Mouse (Mus musculus): ENCODE data around the gene Olfr91.

DNA sequence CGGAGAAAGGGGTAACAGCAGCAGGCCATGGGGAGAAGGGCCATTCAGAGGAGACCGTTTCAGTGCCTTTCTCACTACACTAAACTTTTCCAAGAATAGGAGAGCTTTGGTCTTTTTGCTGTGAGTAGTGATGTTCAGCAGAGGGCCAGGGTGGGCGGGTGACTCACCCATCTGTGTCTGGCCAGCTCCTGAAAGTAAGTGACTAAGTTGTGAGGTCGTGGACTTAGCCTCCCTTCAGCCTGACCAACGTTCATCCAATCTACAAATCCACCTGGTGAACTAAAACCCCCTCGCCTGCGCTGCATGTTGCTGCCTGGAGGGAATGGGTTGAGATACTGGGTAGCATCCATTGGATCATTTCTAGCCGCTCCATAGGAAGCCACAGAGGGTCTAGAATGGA is 28.0 kb downstream of the Olfr91 start:
- TF ChIP-seq ZC3H11A (IDR thresholded peaks at IDR 0.05; ENCODE audit: borderline replicate concordance, low read depth, low read length) (no peak), MAFK (IDR thresholded peaks at IDR 0.05; ENCODE audit: insufficient read depth, low read depth, low read length) (no peak), ZNF384 (IDR thresholded peaks at IDR 0.05; ENCODE audit: low read depth, low read length) (no peak)

All from ES-E14 (cell line).